Mouse (Mus musculus) limb, embryonic 11.5 days (tissue): Measurements from ENCODE around the gene Fancc. TPM values are rescaled to one million over a fixed set of nuclear protein-coding genes. Genes with fewer than 3 reads are reported as not detected.

ENCODE experiments used
- ATAC-seq: fragments of 200-750 bp; cut with Nextera tagmentation; 2 replicates; pipeline ENCODE4 v1.8.0; 2017; ENCODE audit warnings: low read depth; ENCODE audit not compliant: insufficient number of reproducible peaks, low FRiP score, low TSS enrichment
- DNase-seq: peaks from one replicate; pipeline ENCODE4 v3.0.0-alpha.2; 2015; ENCODE audit warnings: low spot score
- H3K27ac ChIP-seq: fragments of 300-500 bp; sonication (generic); replicated peaks from 2 replicates; pipeline ENCODE4 v1.5.1; 2014; ENCODE audit warnings: low read depth, mild to moderate bottlenecking, low read length
- H3K27me3 ChIP-seq: fragments of 300-500 bp; sonication (generic); 2 replicates; pipeline ENCODE4 v1.6.1; 2014; ENCODE audit warnings: mild to moderate bottlenecking, low read length, mixed read lengths; ENCODE audit not compliant: control insufficient read depth, insufficient read depth
- H3K36me3 ChIP-seq: fragments of 300-500 bp; sonication (generic); 2 replicates; pipeline ENCODE4 v1.6.1; 2014; ENCODE audit warnings: mild to moderate bottlenecking, low read length, moderate library complexity, mixed read lengths; ENCODE audit not compliant: control insufficient read depth, insufficient read depth
- H3K4me1 ChIP-seq: fragments of 300-500 bp; sonication (generic); 2 replicates; pipeline ENCODE4 v1.6.1; 2014; ENCODE audit warnings: low read length, mixed read lengths; ENCODE audit not compliant: control insufficient read depth, insufficient read depth
- H3K4me2 ChIP-seq: fragments of 300-500 bp; sonication (generic); 2 replicates; pipeline ENCODE4 v1.6.1; 2014; ENCODE audit warnings: low read depth, mild to moderate bottlenecking, moderate library complexity; ENCODE audit not compliant: severe bottlenecking
- H3K4me3 ChIP-seq: fragments of 300-500 bp; sonication (generic); 2 replicates; pipeline ENCODE4 v1.5.1; 2014; ENCODE audit warnings: low read depth, low read length
- H3K9ac ChIP-seq: fragments of 300-500 bp; sonication (generic); 2 replicates; pipeline ENCODE4 v1.6.1; 2014; ENCODE audit warnings: mild to moderate bottlenecking, low read length
- H3K9me3 ChIP-seq: fragments of 300-500 bp; sonication (generic); 2 replicates; pipeline ENCODE4 v1.6.1; 2016; ENCODE audit warnings: low read length; ENCODE audit not compliant: control insufficient read depth
- WGBS: fragments of 180-500 bp; shearing (Covaris S2); extraction: QIAGEN DNeasy Blood & Tissue Kit; methylation state at CpG from one replicate; pipeline ENCODE4 v1.1.7; 2014; 5-methylcytosine and 5-hydroxymethylcytosine counted together
- polyA plus RNA-seq: library from polyadenylated mRNA; unstranded; fragments of >200 nt; fragmentation: Nextera tagmentation; extraction: Ambion mirVana; gene quantifications from 2 replicates; pipeline ENCODE4 v1.2.1, GENCODE M21; 2014

Fancc gene
- polyA plus RNA-seq, 1 experiment from 2014 or later, result 25.5 TPM

- H3K4me1 ChIP-seq, result peaks cover 62% of the 10 kb centered on the region
- H3K27ac ChIP-seq, result no peak overlapping the region
- peaks cover 20% of the 10 kb centered on the region for H3K36me3 ChIP-seq
- H3K4me3 ChIP-seq, result no peak overlapping the region
- no peak for ATAC-seq
- no peaks in the 10 kb centered on the region for H3K27me3 ChIP-seq
- no peaks in the 10 kb centered on the region for H3K9me3 ChIP-seq
- no peak overlapping the region for H3K4me2 ChIP-seq
- 48% methylated on average over 2 of the region's 2 CpGs for WGBS
- DNase-seq, result peak; percentile 26
- H3K9ac ChIP-seq, result no peak overlapping the region
Observed at GRCm38 (mm10) chr13:63524061-63524460, 27.0 kb upstream of the Fancc start.

- no peaks in the 10 kb centered on the region for H3K9me3 ChIP-seq
- no peak overlapping the region for H3K4me2 ChIP-seq
- ATAC-seq (peak; percentile 41; the same call in 1 of the 2 replicates), DNase-seq (peak; percentile 54)
- peaks cover 50% of the 10 kb centered on the region for H3K4me1 ChIP-seq
- H3K27ac ChIP-seq, result no peak overlapping the region
- no peak overlapping the region for H3K9ac ChIP-seq
- H3K4me3 ChIP-seq, result no peak overlapping the region
- H3K27me3 ChIP-seq, result no peaks in the 10 kb centered on the region
- 37% methylated on average over 10 of the region's 10 CpGs for WGBS
- H3K36me3 ChIP-seq, result peaks cover 25% of the 10 kb centered on the region
Observed at GRCm38 (mm10) chr13:63522832-63523231, 25.8 kb upstream of the Fancc start.

- no peak overlapping the region for H3K4me2 ChIP-seq
- WGBS, result 94% methylated on average over 6 of the region's 6 CpGs
- no peak for DNase-seq
Observed at GRCm38 (mm10) chr13:63520110-63520509, 23.0 kb upstream of the Fancc start.

GRCm38 (mm10) chr13:63516535-63516934 lies 19.5 kb upstream of the Fancc start:
- no peaks in the 10 kb centered on the region for H3K9me3 ChIP-seq
- H3K4me2 ChIP-seq, result no peak overlapping the region
- ATAC-seq (no peak), DNase-seq (peak; percentile 23)
- H3K36me3 ChIP-seq, result peaks cover 43% of the 10 kb centered on the region
- WGBS, result 74% methylated on average over 2 of the region's 2 CpGs
- no peak overlapping the region for H3K27ac ChIP-seq
- no peak overlapping the region for H3K9ac ChIP-seq
- no peak overlapping the region for H3K4me3 ChIP-seq
- no peaks in the 10 kb centered on the region for H3K27me3 ChIP-seq
- H3K4me1 ChIP-seq, result peaks cover 16% of the 10 kb centered on the region

More at GRCm38 (mm10) chr13:63520110-63520509, 23.0 kb upstream of the Fancc start:
- Histone ChIP-seq H3K4me1 (peaks cover 26% of the 10 kb centered on the region), H3K4me3 (no peak overlapping the region), H3K27me3 (no peaks in the 10 kb centered on the region), H3K27ac (no peak overlapping the region), H3K36me3 (peaks cover 33% of the 10 kb centered on the region), H3K9ac (no peak overlapping the region), H3K9me3 (no peaks in the 10 kb centered on the region)
- ATAC-seq, result no peak

GRCm38 (mm10) chr13:63515542-63515941 lies 18.5 kb upstream of the Fancc start:
- H3K36me3 ChIP-seq, result peaks cover 43% of the 10 kb centered on the region
- H3K9ac ChIP-seq, result no peak overlapping the region
- H3K4me3 ChIP-seq, result no peak overlapping the region
- no peak overlapping the region for H3K27ac ChIP-seq
- H3K4me1 ChIP-seq, result peaks cover 15% of the 10 kb centered on the region
- DNase-seq (no peak), ATAC-seq (no peak)
- no peaks in the 10 kb centered on the region for H3K9me3 ChIP-seq
- no peak overlapping the region for H3K4me2 ChIP-seq
- H3K27me3 ChIP-seq, result no peaks in the 10 kb centered on the region
- 62% methylated on average over 5 of the region's 5 CpGs for WGBS

GRCm38 (mm10) chr13:63514931-63515360 lies 17.9 kb upstream of the Fancc start:
- no peak overlapping the region for H3K4me3 ChIP-seq
- H3K36me3 ChIP-seq, result peaks cover 45% of the 10 kb centered on the region
- no peak overlapping the region for H3K27ac ChIP-seq
- no peak for ATAC-seq
- WGBS, result 55% methylated on average over 8 of the region's 8 CpGs
- H3K9me3 ChIP-seq, result no peaks in the 10 kb centered on the region
- H3K27me3 ChIP-seq, result no peaks in the 10 kb centered on the region
- H3K9ac ChIP-seq, result no peak overlapping the region
- H3K4me2 ChIP-seq, result no peak overlapping the region
- peaks cover 15% of the 10 kb centered on the region for H3K4me1 ChIP-seq
- peak; percentile 28 for DNase-seq

GRCm38 (mm10) chr13:63513374-63514098 lies 16.5 kb upstream of the Fancc start:
- H3K36me3 ChIP-seq, result peaks cover 43% of the 10 kb centered on the region
- no peak for ATAC-seq
- no peaks in the 10 kb centered on the region for H3K27me3 ChIP-seq
- no peak overlapping the region for H3K4me3 ChIP-seq
- peak; percentile 28 for DNase-seq
- peaks cover 15% of the 10 kb centered on the region for H3K4me1 ChIP-seq
- H3K4me2 ChIP-seq, result no peak overlapping the region
- no peak overlapping the region for H3K9ac ChIP-seq
- no peaks in the 10 kb centered on the region for H3K9me3 ChIP-seq
- H3K27ac ChIP-seq, result no peak overlapping the region
- 57% methylated on average over 26 of the region's 26 CpGs for WGBS

- Histone ChIP-seq H3K4me2 (no peak overlapping the region), H3K9me3 (no peaks in the 10 kb centered on the region), H3K27ac (no peak overlapping the region), H3K4me1 (peaks cover 15% of the 10 kb centered on the region), H3K36me3 (peaks cover 40% of the 10 kb centered on the region), H3K4me3 (no peak overlapping the region), H3K9ac (no peak overlapping the region), H3K27me3 (no peaks in the 10 kb centered on the region)
- DNase-seq (no peak), ATAC-seq (no peak)
- WGBS, result 46% methylated on average over 6 of the region's 6 CpGs
Observed at GRCm38 (mm10) chr13:63512411-63512810, 15.3 kb upstream of the Fancc start.
